Mouse (Mus musculus) heart, adult 18-20 months (tissue): ENCODE results near the gene Pnkd. TPM values are rescaled to one million over a fixed set of nuclear protein-coding genes. Genes with fewer than 3 reads are reported as not detected.

Experiments used
- DNase-seq, 2 experiments: peaks; one replicate each; pipeline ENCODE4 v3.0.0; 2021 to 2022; ENCODE audit warnings: mixed read lengths in 1 of 2
- microRNA-seq, 2 experiments: library from miRNA; unstranded; fragments of <30 nt; microRNA quantifications; one replicate each; pipeline ENCODE4 v1.2.0; 2022
- total RNA-seq, 2 experiments: library from RNA; stranded (reverse); gene quantifications; 2 replicates each; pipeline ENCODE4 v1.2.3; 2021

Pnkd gene
- total RNA-seq, 2 experiments from 2014 or later = 138 to 151 TPM

DNA sequence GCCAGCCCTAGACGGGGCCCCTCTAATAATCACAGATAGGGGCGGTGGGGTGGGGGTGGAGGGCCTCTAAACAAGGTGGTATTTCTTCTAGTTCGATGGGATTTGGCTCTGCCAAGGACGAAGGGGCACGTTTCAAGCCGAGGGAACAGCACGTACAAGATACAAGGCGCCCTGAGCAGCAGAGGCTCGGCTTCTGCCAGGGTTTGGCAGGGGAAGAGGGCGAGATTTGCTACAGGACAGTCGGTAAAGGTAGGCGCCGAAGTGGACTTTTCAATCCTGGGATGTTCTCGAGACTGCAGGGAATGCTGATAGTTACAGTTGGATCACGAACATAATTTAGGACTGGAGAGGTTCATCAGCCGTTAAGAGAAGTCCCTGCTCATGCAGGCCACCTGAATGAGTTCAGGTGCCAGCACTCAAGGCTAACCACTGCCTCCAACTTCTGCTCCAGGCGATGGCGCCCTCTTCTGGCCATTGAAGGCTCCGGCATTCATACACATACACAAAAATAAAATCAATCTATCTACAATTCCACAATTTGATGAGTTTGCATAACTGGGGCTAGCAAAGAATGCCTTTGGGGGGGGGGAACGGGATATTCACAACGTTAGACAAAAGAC, 105.7 kb downstream of the Pnkd start:
- peak; percentile 75 to 85 for DNase-seq

- DNase-seq = peak; percentile 99
These were observed 106.4 kb downstream of the Pnkd start, which contains the start of gene Ctdsp1 for GRCm38 (mm10) chr1:74390924-74391748. Ctdsp1 (plus strand) TSS chr1:74391509.

GRCm38 (mm10) chr1:74391844-74392441, 107.2 kb downstream of the Pnkd start:
- peak; percentile 87 to 90 for DNase-seq

GRCm38 (mm10) chr1:74392446-74392994, 107.8 kb downstream of the Pnkd start:
- DNase-seq = no peak

DNA sequence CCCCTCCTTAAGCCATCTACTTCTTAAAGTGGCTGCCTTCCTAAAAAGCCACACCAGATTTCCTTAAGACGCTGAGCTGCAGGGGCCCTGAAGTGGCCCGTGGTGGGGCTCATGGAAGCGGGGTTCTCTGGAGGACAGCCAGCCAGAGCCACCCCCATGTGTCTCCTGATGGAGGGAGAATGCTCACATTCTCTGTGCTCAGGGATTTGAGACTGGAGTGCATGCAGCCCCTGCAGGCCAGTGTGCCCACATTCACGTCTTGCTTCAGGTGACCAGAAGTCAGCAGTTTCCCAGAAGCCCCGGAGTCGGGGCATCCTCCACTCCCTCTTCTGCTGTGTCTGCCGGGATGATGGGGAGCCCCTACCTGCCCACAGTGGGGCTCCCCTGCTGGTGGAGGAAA, 108.3 kb downstream of the Pnkd start:
- no peak for DNase-seq

DNA sequence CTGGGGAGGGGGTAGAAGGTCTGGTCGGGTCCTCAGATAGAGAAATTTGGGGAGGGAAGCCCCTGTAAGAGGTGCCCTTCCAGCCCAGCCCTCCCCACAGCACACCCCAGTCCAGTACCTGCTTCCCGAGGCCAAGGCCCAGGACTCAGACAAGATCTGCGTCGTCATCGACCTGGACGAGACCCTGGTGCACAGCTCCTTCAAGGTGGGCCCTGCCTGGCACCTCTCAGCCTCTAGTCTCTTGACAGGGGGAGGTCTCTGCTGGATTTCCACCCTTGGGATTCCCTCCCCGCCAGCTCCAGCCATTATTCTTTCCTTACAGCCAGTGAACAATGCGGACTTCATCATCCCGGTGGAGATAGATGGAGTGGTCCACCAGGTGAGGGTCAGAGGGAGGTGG, 109.0 kb downstream of the Pnkd start:
- no peak for DNase-seq

- DNase-seq = no peak
These were observed 109.6 kb downstream of the Pnkd start for GRCm38 (mm10) chr1:74394311-74394710.

- DNase-seq = no peak
These were observed 110.1 kb downstream of the Pnkd start for GRCm38 (mm10) chr1:74394858-74395257.

DNA sequence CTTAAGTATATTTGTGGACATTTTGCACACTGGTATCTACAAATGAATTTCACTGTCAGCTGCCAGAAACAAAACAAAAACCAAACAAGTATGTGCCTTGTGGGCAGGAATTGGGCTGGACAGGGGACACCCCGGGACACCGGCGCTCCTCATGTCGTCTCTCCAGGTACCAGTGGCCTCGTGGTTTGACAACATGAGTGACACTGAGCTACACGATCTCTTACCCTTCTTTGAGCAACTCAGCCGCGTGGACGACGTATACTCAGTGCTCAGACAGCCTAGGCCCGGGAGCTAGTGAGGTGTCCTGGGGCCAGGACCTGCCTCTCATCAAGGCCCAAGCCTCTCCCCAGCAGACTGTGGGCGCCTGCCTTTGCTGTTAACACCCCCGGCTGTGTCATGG, 110.6 kb downstream of the Pnkd start:
- DNase-seq = no peak

- DNase-seq = peak in 1 of 2 experiments; percentile 67
These were observed 111.9 kb downstream of the Pnkd start for GRCm38 (mm10) chr1:74396456-74397222.

DNA sequence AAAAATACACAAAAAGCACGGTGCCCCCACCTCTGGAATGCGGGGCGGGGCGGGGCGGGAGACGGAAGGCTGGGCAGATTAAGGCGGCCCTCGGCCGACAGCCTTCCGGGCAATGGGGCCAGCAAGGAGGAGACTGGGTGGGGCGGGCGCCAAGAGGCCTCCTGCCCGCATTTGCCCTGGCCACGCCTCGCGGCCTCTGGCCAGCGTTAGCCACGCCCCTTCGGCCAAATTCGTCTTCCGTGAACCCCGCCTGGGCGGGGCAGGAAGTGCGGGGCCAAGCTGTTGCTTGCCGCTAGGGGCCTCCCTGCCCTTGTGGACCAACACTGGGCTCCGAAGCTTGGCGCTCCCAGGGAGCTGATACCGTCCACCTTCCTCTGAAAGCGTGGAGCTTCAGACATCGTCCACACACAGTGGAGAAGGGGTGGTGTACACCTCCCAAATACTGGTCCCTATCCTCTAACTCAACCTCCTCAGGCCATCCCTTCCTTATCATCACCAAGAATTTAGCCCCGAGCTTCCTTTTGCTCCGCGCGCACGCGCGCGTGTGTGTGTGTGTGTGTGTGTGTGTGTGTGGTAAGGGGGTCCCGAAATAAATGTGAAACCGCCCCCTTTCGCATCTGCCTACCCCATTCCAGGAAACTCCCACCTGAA, 112.7 kb downstream of the Pnkd start:
- DNase-seq = peak; percentile 99

DNA sequence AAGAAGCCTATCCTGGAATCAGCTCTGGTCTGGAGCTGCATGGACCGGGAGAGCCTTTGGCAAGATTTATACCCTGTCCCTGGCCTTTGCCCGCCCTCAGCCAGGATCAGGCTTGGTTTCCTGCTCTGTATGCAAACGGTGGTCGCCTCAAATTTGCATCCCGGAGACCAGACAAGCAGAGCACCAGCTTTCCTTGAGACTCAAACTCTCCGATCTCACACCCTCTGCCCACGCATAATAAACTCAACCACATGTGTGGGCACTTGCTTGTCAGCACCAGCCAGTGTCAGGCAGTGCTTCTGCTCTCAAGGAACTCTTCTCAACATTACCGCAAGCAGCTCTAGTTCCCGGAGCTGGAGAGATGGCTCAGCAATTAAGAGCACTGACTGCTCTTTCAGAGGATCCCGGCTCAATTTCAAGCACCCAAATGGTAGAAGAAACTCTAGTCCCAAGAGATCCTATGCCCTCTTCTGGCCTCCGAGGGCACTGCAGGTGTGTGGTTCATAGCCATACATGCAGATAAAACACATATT, 113.3 kb downstream of the Pnkd start:
- DNase-seq = peak; percentile 73 to 85

GRCm38 (mm10) chr1:74400531-74400930, 115.8 kb downstream of the Pnkd start:
- no peak for DNase-seq

DNA sequence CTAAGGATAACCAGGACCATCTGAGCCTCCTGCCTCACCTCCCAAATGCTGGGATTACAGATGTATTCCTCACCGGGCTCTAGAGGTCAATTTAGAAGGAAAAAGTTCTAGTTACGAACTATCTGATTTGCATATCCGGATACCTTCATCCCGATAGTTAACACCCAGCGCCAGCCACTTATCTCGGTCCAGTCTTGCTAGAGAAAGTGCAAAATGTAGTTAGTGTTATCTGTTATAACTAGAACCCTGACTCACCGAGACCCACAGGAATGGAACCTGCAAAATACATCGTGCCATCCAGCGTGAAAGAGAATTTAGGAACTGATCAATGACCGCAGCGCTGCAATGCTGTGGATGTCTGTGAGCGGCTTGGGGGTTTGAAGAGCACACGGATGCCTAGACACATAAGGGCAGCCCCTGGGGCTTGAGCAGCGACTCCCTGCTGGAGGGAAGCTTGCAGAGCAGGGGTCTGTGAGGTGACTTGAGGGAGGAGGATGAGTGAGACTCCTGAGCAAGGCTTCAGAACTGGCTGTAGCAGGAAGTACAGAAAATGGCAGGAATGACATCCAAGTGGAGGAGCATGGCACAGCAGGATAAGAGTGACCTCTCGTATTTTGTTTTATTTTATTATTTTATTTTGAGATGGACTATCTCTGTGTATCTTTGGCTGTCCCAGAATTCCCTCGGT, 116.4 kb downstream of the Pnkd start:
- no peak for DNase-seq

Small RNA genes lying within 50 kb of the gene (microRNA-seq; reads per million reads assigned to microRNA genes)
- gene Mir26b = 30,272 to 43,929 reads per million in 2 experiments

Other genes starting within 250 kb of the Pnkd start
- 100 to 1,000 TPM; 636 to 666 TPM for gene Tns1, start 160.5 kb upstream of the Pnkd start, total RNA-seq
- gene Rufy4, start 159.4 kb upstream of the Pnkd start, total RNA-seq = under 1 TPM; 0.84 to 0.95 TPM
- gene Cxcr2, start 130.9 kb upstream of the Pnkd start, total RNA-seq = under 1 TPM in 1 of 2 experiments, not detected in 1; 0.44 TPM
- gene Cxcr1, start 90.3 kb upstream of the Pnkd start, total RNA-seq = not detected
- gene Arpc2, start 48.8 kb upstream of the Pnkd start, total RNA-seq = 100 to 1,000 TPM; 141 to 153 TPM
- not detected for gene Gpbar1, start 6.4 kb upstream of the Pnkd start, total RNA-seq
- 100 to 1,000 TPM in 1 of 2 experiments, 10 to 100 TPM in 1; 99.8 to 102 TPM for gene Aamp, start 192 bp upstream of the Pnkd start, total RNA-seq
- 10 to 100 TPM; 40.2 to 46.3 TPM for gene Tmbim1, start 20.7 kb downstream of the Pnkd start, total RNA-seq
- under 1 TPM in 1 of 2 experiments, not detected in 1; 0.44 TPM for gene Catip, start 77.2 kb downstream of the Pnkd start, total RNA-seq
- gene Slc11a1, start 90.3 kb downstream of the Pnkd start, total RNA-seq = 1 to 10 TPM; 5.3 to 5.4 TPM
- gene Ctdsp1, start 106.6 kb downstream of the Pnkd start, total RNA-seq = 100 to 1,000 TPM; 107 to 116 TPM
- 1 to 10 TPM; 1.2 to 1.5 TPM for gene Vil1, start 124.4 kb downstream of the Pnkd start, total RNA-seq
- 10 to 100 TPM; 12.6 to 13.0 TPM for gene Cnot9, start 221.1 kb downstream of the Pnkd start, total RNA-seq